Mouse (Mus musculus) E14TG2a.4 (cell line): Measurements from ENCODE around the gene Ctnna3.

Source experiments
- H3K27me3 ChIP-seq: 2 replicates; pipeline ENCODE4 v1.6.1; 2014; ENCODE audit warnings: low read length, control low read depth; ENCODE audit not compliant: insufficient read depth
- H3K36me3 ChIP-seq: 2 replicates; pipeline ENCODE4 v1.6.1; 2014; ENCODE audit warnings: low read length, control low read depth; ENCODE audit not compliant: insufficient read depth
- H3K4me1 ChIP-seq: replicated peaks from 2 replicates; pipeline ENCODE4 v1.6.1; 2014; ENCODE audit warnings: low read depth, low read length, control low read depth
- H3K4me3 ChIP-seq: replicated peaks from 2 replicates; pipeline ENCODE4 v1.5.1; 2014; ENCODE audit warnings: mild to moderate bottlenecking, low read length
- H3K9me3 ChIP-seq: 2 replicates; pipeline ENCODE4 v1.6.1; 2014; ENCODE audit warnings: low read length, control low read depth
- CTCF ChIP-seq: conservative IDR thresholded peaks from 2 replicates; pipeline ENCODE4 v1.5.1; 2014; ENCODE audit warnings: low read length
- NANOG ChIP-seq: IDR thresholded peaks from 2 replicates; pipeline ENCODE4 v1.6.1; 2014; ENCODE audit warnings: borderline replicate concordance, low read length, mixed read lengths
- POU5F1 ChIP-seq: IDR thresholded peaks from 2 replicates; pipeline ENCODE4 v1.6.1; 2014; ENCODE audit warnings: low read length, borderline replicate concordance

The Ctnna3 gene

DNA sequence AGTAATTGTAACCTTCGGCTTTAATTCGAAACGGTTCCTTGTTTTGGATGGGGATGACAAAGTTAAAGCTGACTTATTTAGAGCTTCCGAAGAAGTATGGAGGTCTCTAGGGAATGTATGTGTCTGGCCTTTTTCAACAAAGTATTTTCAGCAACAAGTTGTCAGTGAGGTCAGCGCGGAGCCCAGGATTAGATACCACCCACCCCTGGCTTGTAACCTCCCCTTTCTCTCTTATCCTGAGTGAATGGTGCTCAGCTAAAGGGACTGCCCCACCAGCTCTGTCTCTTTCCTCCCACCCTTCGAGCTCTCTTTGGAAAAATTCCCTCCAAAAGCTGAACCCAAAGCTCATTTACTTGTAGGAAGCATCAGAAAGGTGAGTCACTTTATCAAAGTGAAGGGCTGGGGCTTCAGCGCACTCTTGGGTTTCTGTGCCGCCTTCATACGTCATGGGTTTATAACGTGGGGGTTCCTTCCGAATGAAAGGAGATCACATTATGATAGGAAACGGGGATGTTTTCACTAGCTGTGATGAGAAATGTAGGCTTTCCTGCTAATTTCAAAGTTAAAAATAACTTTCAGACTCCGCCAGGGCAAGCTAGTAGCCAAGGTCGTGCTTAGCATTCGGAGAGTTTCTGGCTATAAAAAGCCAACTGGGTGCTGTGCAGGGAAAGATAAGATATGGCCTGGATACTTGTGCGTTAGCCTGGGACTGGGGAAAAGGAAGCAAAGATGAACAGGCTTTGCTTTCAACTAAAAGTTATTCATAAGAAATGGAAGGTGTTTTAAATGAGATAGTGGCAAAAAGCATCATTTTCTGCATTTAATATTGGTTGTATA is 27.6 kb downstream of the Ctnna3 start:
- Histone ChIP-seq H3K9me3 (no peaks in the 10 kb centered on the region), H3K4me1 (no peaks in the 10 kb centered on the region), H3K4me3 (no peak overlapping the region), H3K27me3 (no peaks in the 10 kb centered on the region), H3K36me3 (no peaks in the 10 kb centered on the region)
- TF ChIP-seq POU5F1 (no peak), NANOG (no peak), CTCF (no peak)

DNA sequence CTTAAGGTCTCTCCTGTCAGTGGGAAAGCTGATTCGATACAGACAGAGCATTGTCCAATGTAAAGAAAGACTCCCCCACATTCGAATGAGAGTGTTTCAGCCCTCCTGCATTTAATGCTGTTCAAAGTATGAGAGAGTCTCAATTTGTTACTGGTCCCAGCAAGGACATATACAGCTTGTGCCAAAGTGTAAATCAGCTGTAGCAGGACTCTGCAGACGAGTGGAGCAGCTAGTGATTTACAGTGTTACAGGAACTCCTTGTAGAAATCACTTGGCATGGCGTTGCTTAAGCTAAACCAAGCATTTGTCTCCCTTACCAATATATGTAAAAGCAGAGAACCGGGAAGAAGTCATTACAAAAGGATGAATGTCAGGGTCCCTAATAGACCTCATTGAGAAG is 31.0 kb downstream of the Ctnna3 start:
- Histone ChIP-seq H3K4me1 (no peaks in the 10 kb centered on the region), H3K9me3 (no peaks in the 10 kb centered on the region), H3K27me3 (no peaks in the 10 kb centered on the region), H3K4me3 (no peak overlapping the region), H3K36me3 (no peaks in the 10 kb centered on the region)
- no peak for TF ChIP-seq NANOG
- TF ChIP-seq CTCF: no peak
- no peak for TF ChIP-seq POU5F1

DNA sequence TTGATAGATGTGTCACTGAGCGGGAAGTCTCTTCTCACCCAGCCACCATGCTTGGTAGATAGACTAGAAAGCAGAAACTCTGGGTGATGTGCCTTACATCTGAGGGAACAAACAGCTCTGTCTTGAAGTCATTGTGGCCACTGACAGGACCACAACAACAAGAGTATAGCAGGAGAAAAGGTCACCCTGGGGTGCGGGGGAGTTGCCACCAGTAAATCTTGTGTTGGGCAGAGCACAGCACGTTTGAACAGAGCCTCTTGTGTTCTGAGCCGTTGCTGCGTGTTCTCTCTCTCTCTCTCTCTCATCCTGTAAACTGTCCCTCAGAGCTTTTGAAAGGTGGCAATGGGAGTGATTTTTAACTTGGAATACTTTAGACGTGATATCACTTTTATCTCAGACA is 42.6 kb downstream of the Ctnna3 start:
- no peaks in the 10 kb centered on the region for H3K36me3 ChIP-seq
- no peaks in the 10 kb centered on the region for H3K27me3 ChIP-seq
- TF ChIP-seq NANOG: no peak
- no peak for TF ChIP-seq POU5F1
- TF ChIP-seq CTCF: no peak
- H3K4me1 ChIP-seq: no peaks in the 10 kb centered on the region
- H3K9me3 ChIP-seq: no peaks in the 10 kb centered on the region
- no peak overlapping the region for H3K4me3 ChIP-seq

DNA sequence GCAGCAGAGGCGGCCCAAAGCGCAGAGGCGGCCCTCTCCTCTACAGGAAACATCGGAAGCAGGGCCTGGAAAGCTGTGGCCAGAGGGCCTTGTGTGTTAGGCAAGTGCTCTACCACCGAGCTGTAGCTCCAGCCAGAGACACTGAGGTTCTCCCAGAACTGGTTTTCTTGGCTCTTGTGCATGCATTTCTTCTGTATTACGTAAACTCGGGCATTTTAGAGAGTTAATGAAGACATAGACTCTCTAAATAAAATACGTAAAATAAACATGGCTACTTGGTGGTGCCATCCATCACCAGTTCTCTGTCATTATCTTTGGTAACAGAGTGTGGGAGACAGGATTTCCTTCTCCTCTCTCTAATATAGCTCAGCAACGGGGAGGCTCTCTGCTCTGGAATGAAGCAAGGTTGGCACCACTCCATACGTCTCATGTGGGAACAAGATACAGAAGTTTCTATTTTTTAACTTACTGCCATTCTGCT is 46.3 kb downstream of the Ctnna3 start:
- TF ChIP-seq POU5F1: no peak
- TF ChIP-seq CTCF: no peak
- no peak for TF ChIP-seq NANOG
- H3K4me3 ChIP-seq: no peak overlapping the region
- H3K9me3 ChIP-seq: no peaks in the 10 kb centered on the region
- H3K27me3 ChIP-seq: no peaks in the 10 kb centered on the region
- no peaks in the 10 kb centered on the region for H3K36me3 ChIP-seq
- H3K4me1 ChIP-seq: no peaks in the 10 kb centered on the region

DNA sequence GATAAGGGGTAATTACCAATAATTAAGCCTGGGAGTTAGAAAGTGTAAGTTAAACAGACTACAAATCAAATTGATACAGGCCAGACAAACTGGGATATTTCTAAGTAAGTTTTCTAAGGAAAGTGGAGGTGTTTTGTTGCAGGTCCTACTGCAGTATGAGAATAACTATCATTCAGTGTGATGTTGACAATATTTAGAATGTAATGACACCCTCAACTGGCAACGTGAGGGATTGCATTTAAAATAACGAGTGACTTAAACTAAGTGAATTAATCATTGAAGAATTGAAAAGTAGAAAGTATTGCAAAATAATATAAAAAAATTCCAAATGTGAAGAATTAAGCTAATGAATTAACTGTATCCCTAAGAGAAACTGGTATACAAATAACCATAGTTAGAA is 49.0 kb downstream of the Ctnna3 start:
- H3K4me3 ChIP-seq: no peak overlapping the region
- no peaks in the 10 kb centered on the region for H3K9me3 ChIP-seq
- H3K36me3 ChIP-seq: no peaks in the 10 kb centered on the region
- H3K27me3 ChIP-seq: no peaks in the 10 kb centered on the region
- H3K4me1 ChIP-seq: no peaks in the 10 kb centered on the region
- no peak for TF ChIP-seq POU5F1
- TF ChIP-seq NANOG: no peak
- TF ChIP-seq CTCF: no peak

DNA sequence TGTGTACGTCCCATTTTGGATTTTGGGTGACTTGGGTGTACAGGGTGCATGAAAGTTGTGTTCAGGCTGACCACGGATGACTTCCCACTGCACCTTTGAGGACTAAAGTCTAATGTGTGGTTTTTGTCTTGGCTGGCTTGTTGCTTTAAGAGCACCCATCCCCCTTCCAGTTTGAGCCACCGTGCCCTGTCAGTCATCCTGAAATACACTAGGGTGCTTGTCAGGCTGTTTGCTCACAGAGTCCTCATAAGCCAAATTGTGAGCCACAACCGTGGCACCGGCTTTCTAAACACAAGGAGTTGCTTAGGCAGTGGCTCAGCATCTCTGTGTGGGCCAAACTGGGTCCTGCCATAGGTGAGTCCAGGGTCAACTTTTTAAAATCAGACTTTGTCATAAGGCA is 50.2 kb downstream of the Ctnna3 start:
- no peak for TF ChIP-seq POU5F1
- no peak for TF ChIP-seq CTCF
- no peak for TF ChIP-seq NANOG
- Histone ChIP-seq H3K27me3 (no peaks in the 10 kb centered on the region), H3K36me3 (no peaks in the 10 kb centered on the region), H3K9me3 (no peaks in the 10 kb centered on the region), H3K4me3 (no peak overlapping the region), H3K4me1 (no peaks in the 10 kb centered on the region)

DNA sequence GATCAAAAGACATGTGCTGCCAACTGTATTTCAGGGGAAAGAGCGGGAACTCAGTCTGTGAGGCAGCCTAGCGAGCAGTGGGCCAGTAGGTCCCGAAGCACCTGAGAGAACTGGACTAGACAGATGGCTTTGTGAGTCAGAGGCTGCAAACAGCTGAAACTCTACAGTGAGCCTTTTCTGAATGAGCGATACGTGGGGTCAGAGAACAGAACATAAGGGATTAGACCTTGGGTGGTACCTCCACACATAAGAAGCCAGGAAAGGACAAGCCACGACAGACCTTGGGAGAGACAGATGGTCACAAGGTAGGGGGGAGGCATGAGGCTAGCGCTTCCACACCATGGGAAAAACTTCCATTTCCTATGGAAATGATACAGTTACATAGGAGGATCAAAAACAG is 58.4 kb downstream of the Ctnna3 start:
- no peak for TF ChIP-seq POU5F1
- no peak for TF ChIP-seq NANOG
- TF ChIP-seq CTCF: no peak
- no peaks in the 10 kb centered on the region for H3K27me3 ChIP-seq
- H3K36me3 ChIP-seq: no peaks in the 10 kb centered on the region
- no peaks in the 10 kb centered on the region for H3K9me3 ChIP-seq
- H3K4me1 ChIP-seq: no peaks in the 10 kb centered on the region
- no peak overlapping the region for H3K4me3 ChIP-seq

DNA sequence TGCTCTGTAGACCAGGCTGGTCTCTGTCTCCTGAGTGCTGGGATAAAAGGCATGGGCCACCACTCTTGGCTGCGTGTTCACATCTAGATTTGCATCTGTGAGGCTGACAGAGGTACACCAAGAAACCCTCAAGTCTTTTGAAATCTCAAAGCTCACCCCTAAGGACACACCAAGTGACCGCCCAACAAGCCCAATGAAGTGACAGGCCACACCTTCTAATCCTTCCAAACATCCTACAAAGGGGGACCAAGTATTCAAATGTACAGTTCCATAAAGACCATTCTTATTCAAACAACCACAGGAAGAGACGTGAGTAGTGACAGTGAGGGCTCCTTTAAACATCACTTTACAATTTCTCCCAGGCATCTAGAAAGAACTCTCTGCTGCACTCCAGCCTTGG is 94.1 kb downstream of the Ctnna3 start:
- Histone ChIP-seq H3K36me3 (no peaks in the 10 kb centered on the region), H3K4me3 (no peak overlapping the region), H3K27me3 (no peaks in the 10 kb centered on the region), H3K4me1 (no peaks in the 10 kb centered on the region), H3K9me3 (no peaks in the 10 kb centered on the region)
- TF ChIP-seq POU5F1: no peak
- no peak for TF ChIP-seq CTCF
- TF ChIP-seq NANOG: no peak

DNA sequence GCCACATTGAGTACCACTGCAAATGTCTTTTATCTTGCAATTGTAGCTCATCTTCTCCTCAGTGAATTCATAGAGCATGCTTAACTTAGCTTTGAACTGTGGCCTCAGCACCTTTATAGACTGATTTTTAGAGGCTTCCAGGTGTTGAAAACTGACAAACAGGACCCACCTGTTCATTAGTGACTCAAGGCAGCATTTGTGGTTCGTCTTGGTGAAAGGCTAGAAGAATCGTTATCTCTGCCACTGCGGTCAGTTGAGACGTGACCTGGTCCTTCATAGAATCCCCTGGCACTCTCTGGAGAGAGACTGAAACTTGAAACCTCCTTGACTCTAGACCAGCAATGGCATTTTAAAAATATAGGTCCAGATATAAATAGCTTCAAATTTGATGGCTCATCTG is 96.1 kb downstream of the Ctnna3 start:
- no peak overlapping the region for H3K4me3 ChIP-seq
- H3K27me3 ChIP-seq: no peaks in the 10 kb centered on the region
- no peaks in the 10 kb centered on the region for H3K4me1 ChIP-seq
- no peaks in the 10 kb centered on the region for H3K9me3 ChIP-seq
- H3K36me3 ChIP-seq: no peaks in the 10 kb centered on the region
- TF ChIP-seq CTCF (no peak), NANOG (no peak), POU5F1 (no peak)
